Mouse (Mus musculus) adrenal gland, adult 2 months (tissue): ENCODE results near the gene 1700022I11Rik. TPM values are rescaled to one million over a fixed set of nuclear protein-coding genes. Genes with fewer than 3 reads are reported as not detected.

Experiments used
- DNase-seq: peaks from one replicate; pipeline ENCODE4 v3.0.0; 2021
- polyA plus RNA-seq: library from polyadenylated mRNA; depleted of rRNA; stranded (reverse); fragments of >200 nt; gene quantifications from 2 replicates; pipeline ENCODE4 v1.2.3, GENCODE M21; 2012
- total RNA-seq, 2 experiments: library from RNA; stranded (reverse); gene quantifications; 2 replicates each; pipeline ENCODE4 v1.2.3; 2021

Gene 1700022I11Rik
- total and polyA plus RNA-seq, 3 experiments: not detected

DNA sequence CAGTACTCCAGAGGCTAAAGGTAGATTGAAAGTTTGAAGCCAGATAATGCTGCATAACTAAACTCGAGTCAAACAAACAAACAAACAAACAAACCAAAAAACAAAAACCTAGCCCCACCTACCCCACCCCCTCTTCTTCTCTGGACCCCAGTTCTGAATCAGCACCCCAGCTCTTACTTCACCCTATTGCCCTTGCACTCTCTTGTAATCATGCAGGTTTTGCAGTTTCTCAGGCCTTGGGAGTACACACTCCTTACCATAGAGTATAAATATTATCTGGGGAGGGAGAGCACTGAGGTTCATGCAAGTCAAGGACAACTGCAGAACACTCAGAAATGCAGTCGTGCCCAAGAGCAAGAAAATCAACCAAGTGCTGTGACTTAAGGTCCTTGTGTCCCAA lies 31.9 kb downstream of the 1700022I11Rik start:
- no peak for DNase-seq

GRCm38 (mm10) chr4:43002756-43003439 lies 33.5 kb downstream of the 1700022I11Rik start:
- DNase-seq: no peak

DNA sequence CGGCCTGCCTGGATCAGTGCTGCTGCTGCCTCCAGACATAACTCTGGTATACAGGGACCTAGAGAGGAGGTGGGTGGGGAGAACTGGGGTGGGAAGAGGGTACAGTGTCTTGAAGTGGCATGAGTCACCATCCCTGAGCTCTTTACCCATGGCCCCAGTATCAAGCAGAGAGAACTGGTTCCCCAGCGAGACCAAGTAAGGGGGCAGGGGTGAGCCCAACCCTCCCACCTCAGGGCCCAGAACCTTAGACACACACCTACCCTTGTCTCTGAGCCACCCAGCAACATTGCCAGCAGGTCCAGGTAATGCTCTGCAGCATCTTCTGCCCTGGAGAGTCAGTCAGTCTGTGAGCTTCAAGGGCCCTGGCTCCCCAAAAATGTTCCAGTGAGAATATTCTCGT lies 35.5 kb downstream of the 1700022I11Rik start:
- DNase-seq: no peak

DNA sequence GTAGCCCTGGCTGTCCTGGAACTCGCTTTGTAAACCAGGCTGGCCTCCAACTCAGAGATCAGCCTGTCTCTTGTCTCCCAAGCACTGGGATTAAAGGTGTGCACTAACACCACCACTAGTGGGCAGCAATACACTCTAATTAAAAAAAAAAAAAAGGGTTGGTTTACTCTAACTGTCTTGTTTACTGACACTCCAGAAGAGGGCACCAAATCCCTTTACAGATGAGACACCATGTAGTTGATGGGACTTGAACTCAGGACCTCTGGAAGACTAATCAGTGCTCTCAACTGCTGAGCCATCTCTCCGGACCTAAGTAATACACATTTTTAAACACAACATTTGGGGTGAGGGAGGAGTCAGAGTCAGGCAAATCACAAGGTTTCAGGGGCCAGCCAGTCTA lies 36.4 kb downstream of the 1700022I11Rik start:
- no peak for DNase-seq

DNA sequence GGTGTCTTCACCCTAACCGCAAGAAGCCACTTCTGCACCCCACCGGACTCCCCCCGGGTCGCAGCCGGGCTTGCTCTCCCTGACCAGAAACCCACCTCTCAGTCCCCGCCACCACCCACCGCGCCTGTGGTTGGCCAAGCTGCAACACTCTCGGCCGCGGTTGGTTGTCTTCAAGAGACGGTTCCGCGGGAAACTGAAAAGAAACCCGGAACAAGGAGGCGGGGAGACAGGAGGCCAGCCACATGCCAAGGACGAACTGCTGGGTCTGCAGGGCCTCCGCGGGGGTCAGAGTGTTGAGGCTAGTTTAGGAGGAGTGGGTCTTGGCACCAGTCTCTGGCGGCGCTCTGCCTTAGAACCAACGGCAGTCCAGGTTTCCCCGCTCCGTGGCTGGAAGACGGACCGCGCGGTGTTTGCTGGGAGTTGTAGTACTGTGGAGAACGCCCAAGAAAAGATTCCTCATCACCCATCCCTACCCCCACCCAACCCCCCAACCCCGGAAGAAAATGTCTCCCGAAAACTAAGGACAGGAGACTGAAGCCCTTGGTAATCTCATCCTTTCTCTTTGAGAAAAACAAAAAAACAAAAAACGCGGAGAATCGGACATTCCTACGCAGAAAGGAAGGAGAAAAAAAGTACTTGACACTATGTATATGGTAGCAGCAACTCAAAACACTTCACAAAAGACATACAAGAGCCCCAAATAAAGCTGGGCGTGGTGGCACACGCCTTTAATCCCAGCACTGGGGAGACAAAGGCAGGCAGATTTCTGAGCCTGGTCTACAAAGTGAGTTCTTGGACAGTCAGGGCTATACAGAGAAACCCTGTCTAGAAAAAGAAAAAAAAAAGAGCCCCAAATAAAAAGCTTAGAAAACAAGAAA lies 41.0 kb downstream of the 1700022I11Rik start, which contains the start of gene Fancg:
Gene Fancg, minus strand, starts transcription at position 346 of the 878 bp plus-strand sequence.
- peak; percentile 90 for DNase-seq

DNA sequence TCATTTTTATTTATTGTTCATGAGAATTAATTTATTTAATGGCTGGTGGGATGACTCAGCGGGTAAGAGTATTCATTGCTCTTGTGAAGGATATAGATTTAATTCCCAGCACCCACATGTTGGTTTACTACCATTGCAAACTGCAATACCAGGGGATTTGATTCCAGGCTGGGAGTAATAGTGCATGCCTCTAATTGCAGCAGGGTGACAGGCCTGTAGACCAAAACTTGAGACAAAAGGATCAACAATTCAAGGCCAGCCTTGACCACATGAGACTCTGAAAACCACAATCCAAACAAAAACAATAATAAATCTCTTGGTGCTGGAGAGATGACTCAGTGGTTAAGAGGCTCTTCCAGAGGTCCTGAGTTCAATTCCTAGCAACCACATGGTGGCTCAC lies 42.7 kb downstream of the 1700022I11Rik start:
- DNase-seq: no peak

DNA sequence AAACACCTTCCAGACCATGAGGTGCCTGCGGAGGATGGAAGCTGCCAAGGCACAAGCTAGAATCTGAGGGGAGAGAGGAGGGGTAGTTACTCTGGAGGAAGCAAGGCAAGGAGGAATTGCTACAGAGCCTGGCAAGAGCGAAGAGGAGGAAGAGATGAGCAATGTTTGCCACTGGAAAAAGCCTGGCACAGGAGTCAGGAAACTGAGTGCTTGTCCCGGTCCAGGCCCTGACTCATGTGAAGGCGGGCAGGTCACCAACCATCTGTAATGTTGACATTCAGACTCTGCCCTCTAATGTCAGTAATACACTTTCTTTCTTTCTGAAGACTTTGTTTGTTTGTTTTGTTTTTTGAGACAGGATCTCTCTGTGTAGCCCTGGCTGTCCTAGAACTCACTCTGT lies 48.8 kb downstream of the 1700022I11Rik start:
- DNase-seq: peak; percentile 70

GRCm38 (mm10) chr4:43019176-43019575 lies 49.8 kb downstream of the 1700022I11Rik start:
- no peak for DNase-seq

DNA sequence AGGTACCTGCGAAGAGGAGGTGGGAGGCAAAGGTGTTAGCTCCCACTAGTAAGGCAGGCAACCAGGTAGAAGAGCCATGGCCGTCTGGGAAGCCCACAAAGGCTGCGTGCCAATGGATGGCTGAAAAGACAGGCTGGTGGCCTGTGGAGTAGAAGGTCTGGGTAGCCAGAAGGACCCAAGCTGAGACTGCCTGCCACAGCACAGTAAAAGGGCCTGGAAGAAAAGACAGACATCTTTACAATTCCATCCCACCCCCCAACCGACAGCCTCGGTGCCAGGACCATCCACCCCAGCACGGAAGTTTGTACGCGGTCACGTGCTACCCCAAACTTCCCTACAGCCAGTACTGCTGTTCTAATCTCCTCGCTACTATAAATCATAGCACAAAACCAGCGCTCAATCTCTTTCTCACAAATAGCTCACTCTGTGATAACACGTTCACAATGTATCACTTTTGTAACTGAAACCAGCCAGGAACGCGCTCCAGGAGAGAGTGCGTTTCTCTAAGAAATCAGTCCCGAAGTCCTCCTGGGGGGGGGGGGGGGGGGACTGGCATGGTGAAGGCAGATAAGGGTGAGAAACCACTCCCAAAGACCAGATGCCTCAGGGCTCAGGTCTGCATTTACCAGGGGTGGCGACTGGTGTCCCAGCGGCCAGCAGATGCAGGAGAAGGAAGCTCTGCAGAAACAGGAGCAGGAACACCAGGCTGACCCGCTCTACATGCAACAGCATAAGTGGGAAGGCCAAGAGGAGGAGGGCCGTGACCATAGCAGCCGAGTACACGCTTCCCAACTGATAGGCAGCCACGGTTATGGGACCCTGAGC lies 50.4 kb downstream of the 1700022I11Rik start:
- DNase-seq: no peak

GRCm38 (mm10) chr4:43020876-43021275 lies 51.5 kb downstream of the 1700022I11Rik start:
- no peak for DNase-seq

DNA sequence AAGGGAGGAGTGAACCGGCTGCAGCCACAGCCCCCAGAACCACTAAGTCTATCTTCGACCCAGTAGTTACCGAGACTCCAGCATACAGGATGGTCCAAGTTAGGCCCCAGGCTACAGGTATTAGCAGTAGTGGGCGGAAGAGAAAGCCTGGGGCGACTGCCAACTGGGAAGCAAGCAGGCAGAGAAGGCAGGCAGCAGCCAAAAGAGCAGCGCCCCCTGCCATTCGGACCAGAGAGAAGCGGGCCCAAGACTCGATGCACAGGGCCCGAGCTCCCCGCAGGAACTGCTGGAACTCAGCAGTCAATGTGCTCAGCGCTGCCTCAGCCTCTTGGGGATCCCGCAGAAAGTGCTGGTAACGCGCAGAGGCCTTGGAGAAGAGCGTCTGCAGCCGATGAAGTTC lies 51.9 kb downstream of the 1700022I11Rik start:
- DNase-seq: no peak

DNA sequence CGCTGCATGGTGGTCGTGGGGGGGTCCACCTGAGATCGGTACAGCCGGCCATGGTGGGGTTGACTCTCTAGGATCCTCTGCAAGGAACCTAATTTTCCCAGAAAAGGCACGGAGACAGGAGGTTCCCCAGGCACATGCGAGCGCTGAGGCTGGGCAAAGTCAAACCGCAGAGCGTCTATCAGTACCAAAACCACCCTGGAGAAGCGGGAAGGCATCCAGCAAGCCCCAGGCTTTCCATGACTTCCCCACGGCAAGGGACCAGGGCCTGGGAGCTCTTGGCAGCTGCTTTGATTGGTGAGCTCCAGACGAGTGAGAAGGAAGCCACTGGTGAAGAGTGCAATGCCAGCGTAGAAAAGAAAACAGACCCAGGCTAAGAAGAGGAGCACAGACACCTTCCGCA lies 55.3 kb downstream of the 1700022I11Rik start:
- DNase-seq: no peak

DNA sequence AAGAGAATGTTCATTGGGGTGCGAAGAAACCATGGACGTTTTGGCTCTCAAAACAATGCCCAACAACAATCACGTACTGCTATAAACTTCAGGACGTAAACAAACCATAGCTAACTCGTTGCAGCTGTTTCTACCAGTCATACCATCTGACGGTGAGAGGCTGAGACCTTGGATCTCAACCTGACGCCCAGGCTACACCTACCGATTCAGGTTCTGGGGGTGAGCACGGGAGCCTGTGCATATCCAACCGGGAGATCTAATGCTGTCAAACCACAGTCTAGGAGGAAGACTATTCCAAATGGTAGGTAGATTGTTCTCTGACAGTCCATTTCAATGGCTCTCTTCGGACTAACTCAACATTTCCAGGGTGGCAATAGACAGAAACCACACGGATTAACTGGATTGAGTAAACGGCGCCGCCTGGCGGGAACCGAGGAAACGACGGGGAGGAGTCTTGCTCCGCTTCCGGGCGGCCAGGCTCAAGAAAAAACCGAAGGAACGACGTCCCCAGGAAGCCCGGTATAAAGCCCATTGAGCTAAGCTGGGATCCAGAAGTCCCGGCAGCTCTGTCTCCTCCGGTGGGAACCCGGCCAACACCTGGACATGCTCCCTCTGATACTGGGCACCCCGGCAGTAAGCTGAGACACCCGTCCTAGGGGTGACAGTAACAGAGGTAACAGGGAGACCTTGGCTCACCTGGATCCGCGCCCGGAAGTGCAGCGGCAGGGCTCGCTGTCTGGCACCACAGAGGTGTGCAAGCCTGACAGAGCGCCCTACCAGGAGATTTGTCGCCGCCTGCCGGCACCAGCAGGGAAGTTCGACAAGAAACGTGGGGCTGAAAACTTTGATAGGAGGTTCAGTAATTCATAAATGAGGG lies 55.9 kb downstream of the 1700022I11Rik start, which contains the start of gene Pigo:
Gene Pigo, minus strand, starts transcription at position 736 of the 877 bp plus-strand sequence.
- DNase-seq: peak; percentile 96

- DNase-seq: peak; percentile 78
Measured at GRCm38 (mm10) chr4:43029121-43029520, 59.7 kb downstream of the 1700022I11Rik start.

- DNase-seq: no peak
Measured at GRCm38 (mm10) chr4:43029749-43030148, 60.3 kb downstream of the 1700022I11Rik start.

DNA sequence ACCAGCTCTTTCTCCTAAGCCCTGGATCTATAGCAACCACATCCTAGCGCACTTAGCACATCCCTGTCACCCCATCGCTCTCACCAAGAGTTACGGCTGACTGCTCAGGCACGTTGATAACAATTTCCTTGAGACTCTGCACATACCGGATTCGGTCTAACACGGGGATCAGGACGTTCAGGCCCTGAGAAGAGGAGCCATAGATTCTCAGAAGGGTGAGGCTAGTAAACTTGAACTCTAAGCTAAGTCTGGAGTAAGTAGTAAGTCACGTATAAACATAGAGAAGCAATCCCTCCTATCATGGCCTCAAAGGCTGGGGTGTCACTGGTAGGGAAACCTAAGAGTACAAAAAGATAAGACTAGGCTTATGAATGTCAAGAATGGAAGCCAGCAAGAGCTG lies 60.9 kb downstream of the 1700022I11Rik start:
- DNase-seq: no peak

DNA sequence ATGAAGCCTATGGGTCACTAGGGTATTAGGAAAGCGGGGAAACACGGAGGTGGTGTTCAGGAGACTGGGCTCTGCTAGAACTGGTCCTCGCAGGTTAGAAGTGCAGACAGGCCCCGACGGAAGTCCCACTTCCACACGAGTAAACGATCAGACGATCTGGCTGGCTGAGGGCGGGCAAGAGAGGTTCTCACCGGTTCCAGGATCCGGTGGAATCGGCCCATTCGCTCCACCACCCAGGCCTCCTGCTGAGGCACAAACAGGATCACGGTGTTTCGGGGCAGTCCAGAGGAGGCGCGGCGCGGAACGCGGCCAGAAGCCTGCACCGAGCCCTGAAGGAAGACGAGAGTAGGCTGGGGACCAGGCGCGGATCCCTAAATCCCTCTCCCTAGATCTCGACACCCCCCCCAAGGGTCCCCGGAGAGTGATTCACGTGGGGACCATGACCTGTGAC lies 61.4 kb downstream of the 1700022I11Rik start:
- no peak for DNase-seq

- DNase-seq: peak; percentile 94
Measured at GRCm38 (mm10) chr4:43031237-43031995, 62.0 kb downstream of the 1700022I11Rik start, which contains the start of gene Stoml2. Gene Stoml2 (minus strand): TSS chr4:43031710.

DNA sequence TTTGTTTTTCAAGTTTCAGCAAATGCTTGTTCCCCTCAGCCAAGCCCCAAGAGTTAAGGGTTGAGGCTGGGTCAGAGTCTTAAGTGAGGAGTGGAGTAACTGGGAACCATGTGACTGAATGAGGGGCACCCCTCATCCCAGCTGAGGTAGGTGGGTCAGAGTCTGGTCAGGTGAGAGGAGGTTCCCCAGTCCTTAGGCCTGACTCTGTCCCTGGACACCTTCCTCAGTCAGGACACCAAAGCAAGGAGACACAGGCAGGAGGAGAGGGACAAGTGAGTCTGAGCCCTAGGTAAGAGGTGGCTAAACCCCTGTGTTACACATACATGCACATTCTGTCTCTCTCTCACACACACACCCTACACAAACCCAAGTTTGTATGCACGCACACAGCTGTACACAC lies 63.1 kb downstream of the 1700022I11Rik start:
- DNase-seq: no peak
